Mouse (Mus musculus) liver, embryonic 14.5 days (tissue): ENCODE measurements around the gene Mrpl14. TPM values are rescaled to one million over a fixed set of nuclear protein-coding genes. Genes with fewer than 3 reads are reported as not detected.

Experiments used
- ATAC-seq: fragments of 200-750 bp; cut with Nextera tagmentation; 2 replicates; pipeline ENCODE4 v1.8.0; 2017; ENCODE audit warnings: moderate number of reproducible peaks, mild to moderate bottlenecking, moderate library complexity; ENCODE audit not compliant: insufficient read depth
- DNase-seq, 3 experiments: peaks; one replicate each; pipeline ENCODE4 v3.0.0-alpha.2; 2012 to 2013; ENCODE audit warnings: low read depth in 3 of 3, low spot score in 3 of 3
- H3K27ac ChIP-seq: fragments of 300-500 bp; sonication (generic); 2 replicates; pipeline ENCODE4 v1.5.1; 2014; ENCODE audit warnings: moderate library complexity, mild to moderate bottlenecking, control low read depth, inconsistent platforms
- H3K27me3 ChIP-seq: fragments of 300-500 bp; sonication (generic); 2 replicates; pipeline ENCODE4 v1.6.1; 2014; ENCODE audit warnings: mild to moderate bottlenecking, low read length, moderate library complexity; ENCODE audit not compliant: control insufficient read depth, insufficient read depth
- H3K36me3 ChIP-seq: fragments of 300-500 bp; sonication (generic); replicated peaks from 2 replicates; pipeline ENCODE4 v1.6.1; 2014; ENCODE audit warnings: low read depth; ENCODE audit not compliant: control insufficient read depth, insufficient read depth
- H3K4me1 ChIP-seq, 2 experiments: fragments of 200-500 bp in 1 of 2; fragments of 300-500 bp in 1 of 2; sonication (generic) in 1 of 2; replicated peaks; 2 replicates each; pipeline ENCODE4 v1.6.1; 2012 to 2014; ENCODE audit warnings: antibody characterized with exemption in 1 of 2, inconsistent platforms in 1 of 2, low read length in 1 of 2; ENCODE audit not compliant: control insufficient read depth in 2 of 2, insufficient read depth in 2 of 2
- H3K4me2 ChIP-seq: fragments of 300-500 bp; sonication (generic); 2 replicates; pipeline ENCODE4 v1.6.1; 2014; ENCODE audit warnings: low read depth, mild to moderate bottlenecking, control low read depth, moderate library complexity
- H3K4me3 ChIP-seq, 2 experiments: fragments of 200-500 bp in 1 of 2; fragments of 300-500 bp in 1 of 2; sonication (generic) in 1 of 2; 2 replicates each; pipeline ENCODE4 v1.5.1; 2012 to 2014; ENCODE audit warnings: low read depth in 2 of 2, low read length in 2 of 2, mild to moderate bottlenecking in 2 of 2, control low read depth in 1 of 2, inconsistent platforms in 1 of 2, moderate library complexity in 1 of 2; ENCODE audit not compliant: insufficient read depth in 1 of 2
- H3K9ac ChIP-seq: fragments of 300-500 bp; sonication (generic); replicated peaks from 2 replicates; pipeline ENCODE4 v1.6.1; 2014; ENCODE audit warnings: mild to moderate bottlenecking, control low read depth, moderate library complexity
- H3K9me3 ChIP-seq: fragments of 300-500 bp; sonication (generic); 2 replicates; pipeline ENCODE4 v1.6.1; 2016; ENCODE audit warnings: low read length, mixed read lengths; ENCODE audit not compliant: control insufficient read depth
- CTCF ChIP-seq: IDR thresholded peaks from 2 replicates; pipeline ENCODE4 v1.5.1; 2016; ENCODE audit warnings: antibody characterized with exemption, low read depth, control low read depth
- EP300 ChIP-seq: IDR thresholded peaks from 2 replicates; pipeline ENCODE4 v1.6.1; 2016; ENCODE audit warnings: antibody characterized with exemption, low read depth
- WGBS: fragments of 180-500 bp; shearing (Covaris S2); extraction: QIAGEN DNeasy Blood & Tissue Kit; methylation state at CpG from one replicate; pipeline ENCODE4 v1.1.7; 2014; ENCODE audit not compliant: insufficient replicate concordance; 5-methylcytosine and 5-hydroxymethylcytosine counted together
- polyA plus RNA-seq, 2 experiments: library from polyadenylated mRNA; depleted of rRNA in 1 of 2; stranded (reverse) in 1 of 2; unstranded in 1 of 2; fragments of >200 nt; fragmentation: Nextera tagmentation in 1 of 2; extraction: Ambion mirVana in 1 of 2; gene quantifications; 2 replicates each; pipeline versions ENCODE4 v1.2.1 to v1.2.3; 2012 to 2014

The Mrpl14 gene
- polyA plus RNA-seq, 2 experiments, result 60.8 to 142 TPM

- TF ChIP-seq CTCF (no peak), EP300 (no peak)
- peak overlapping the region; percentile 20 for H3K4me2 ChIP-seq
- no peak overlapping the region for H3K27ac ChIP-seq
- peak; percentile 56; the same call in 1 of the 2 replicates for ATAC-seq
- no peaks in the 10 kb centered on the region for H3K9me3 ChIP-seq
- H3K36me3 ChIP-seq, result no peaks in the 10 kb centered on the region
- peaks cover 6 to 7% of the 10 kb centered on the region in 2 experiments; a peak in 2 of 4 replicates for H3K4me1 ChIP-seq
- DNase-seq, result no peak
- H3K9ac ChIP-seq, result 0 out of 2 replicates have a peak overlapping the region, but pooled peaks have one; percentile 5
- H3K4me3 ChIP-seq, result no peak overlapping the region
- WGBS, result 52% methylated on average over 7 of the region's 7 CpGs
- H3K27me3 ChIP-seq, result no peaks in the 10 kb centered on the region
Observed at GRCm38 (mm10) chr17:45653233-45653632, 32.9 kb upstream of the Mrpl14 start.

GRCm38 (mm10) chr17:45655820-45656219 is 30.3 kb upstream of the Mrpl14 start:
- 18% methylated on average over 6 of the region's 6 CpGs for WGBS
- Histone ChIP-seq H3K4me1 (peaks cover 6 to 7% of the 10 kb centered on the region in 2 experiments; a peak in 2 of 4 replicates), H3K4me3 (no peak overlapping the region), H3K4me2 (no peak overlapping the region), H3K27me3 (no peaks in the 10 kb centered on the region), H3K9ac (no peak overlapping the region), H3K9me3 (no peaks in the 10 kb centered on the region), H3K27ac (no peak overlapping the region), H3K36me3 (no peaks in the 10 kb centered on the region)
- DNase-seq, result peak in 1 of 3 experiments; percentile 20
- no peak for ATAC-seq
- no peak for TF ChIP-seq EP300
- peak; percentile 74 for TF ChIP-seq CTCF

- no peaks in the 10 kb centered on the region for H3K27me3 ChIP-seq
- no peaks in the 10 kb centered on the region for H3K9me3 ChIP-seq
- H3K4me3 ChIP-seq, result no peak within 1 kb of the TSS
- TF ChIP-seq CTCF (no peak), EP300 (no peak)
- H3K36me3 ChIP-seq, result no peaks in the 10 kb centered on the region
- no peak within 1 kb of the TSS for H3K4me2 ChIP-seq
- DNase-seq, result no peak
- no peak for ATAC-seq
- no peak within 1 kb of the TSS for H3K27ac ChIP-seq
- no peak within 1 kb of the TSS for H3K9ac ChIP-seq
- WGBS, result 56% methylated on average over 4 of the region's 4 CpGs
- H3K4me1 ChIP-seq, result 0 out of 4 replicates have a peak, but pooled peaks cover 0 to 2% of the 10 kb centered on the region in 2 experiments
Observed at GRCm38 (mm10) chr17:45659225-45659624, 26.9 kb upstream of the Mrpl14 start, which contains the start of gene Capn11. TSS of gene Capn11 (minus strand) at chr17:45659325.

GRCm38 (mm10) chr17:45663106-45663919 is 22.8 kb upstream of the Mrpl14 start:
- Histone ChIP-seq H3K27ac (no peak overlapping the region), H3K36me3 (no peaks in the 10 kb centered on the region), H3K4me3 (no peak overlapping the region), H3K9ac (no peak overlapping the region), H3K27me3 (no peaks in the 10 kb centered on the region), H3K4me2 (peak overlapping the region; percentile 37), H3K4me1 (0 out of 4 replicates have a peak, but pooled peaks cover 0 to 2% of the 10 kb centered on the region in 2 experiments), H3K9me3 (no peaks in the 10 kb centered on the region)
- TF ChIP-seq CTCF (peak; percentile 97), EP300 (no peak)
- DNase-seq (peak in 1 of 3 experiments; percentile 51), ATAC-seq (peak; percentile 66; the same call in 1 of the 2 replicates)
- 18% methylated on average over 27 of the region's 27 CpGs for WGBS

GRCm38 (mm10) chr17:45664608-45665007 is 21.5 kb upstream of the Mrpl14 start:
- Histone ChIP-seq H3K9ac (no peak overlapping the region), H3K4me2 (no peak overlapping the region), H3K36me3 (no peaks in the 10 kb centered on the region), H3K4me3 (no peak overlapping the region), H3K27me3 (no peaks in the 10 kb centered on the region), H3K9me3 (no peaks in the 10 kb centered on the region), H3K4me1 (0 out of 4 replicates have a peak, but pooled peaks cover 0 to 2% of the 10 kb centered on the region in 2 experiments), H3K27ac (no peak overlapping the region)
- WGBS, result 77% methylated on average over 13 of the region's 13 CpGs
- no peak for DNase-seq
- ATAC-seq, result no peak
- TF ChIP-seq CTCF, result no peak
- TF ChIP-seq EP300, result no peak
